Mouse (Mus musculus) cortical plate, adult 2 months (tissue): ENCODE measurements around the gene Btnl10.

Source experiments
- CTCF ChIP-seq: fragments of 200-500 bp; IDR thresholded peaks from 2 replicates; pipeline ENCODE4 v1.5.1; 2011; ENCODE audit warnings: mild to moderate bottlenecking, control low read depth, low read length; ENCODE audit not compliant: insufficient read depth; ENCODE audit errors: extremely low read depth
- POLR2A ChIP-seq: fragments of 200-500 bp; IDR thresholded peaks from 2 replicates; pipeline ENCODE4 v1.6.1; 2011; ENCODE audit warnings: mild to moderate bottlenecking, low read length, control low read depth; ENCODE audit not compliant: insufficient read depth; ENCODE audit errors: extremely low read depth

DNA sequence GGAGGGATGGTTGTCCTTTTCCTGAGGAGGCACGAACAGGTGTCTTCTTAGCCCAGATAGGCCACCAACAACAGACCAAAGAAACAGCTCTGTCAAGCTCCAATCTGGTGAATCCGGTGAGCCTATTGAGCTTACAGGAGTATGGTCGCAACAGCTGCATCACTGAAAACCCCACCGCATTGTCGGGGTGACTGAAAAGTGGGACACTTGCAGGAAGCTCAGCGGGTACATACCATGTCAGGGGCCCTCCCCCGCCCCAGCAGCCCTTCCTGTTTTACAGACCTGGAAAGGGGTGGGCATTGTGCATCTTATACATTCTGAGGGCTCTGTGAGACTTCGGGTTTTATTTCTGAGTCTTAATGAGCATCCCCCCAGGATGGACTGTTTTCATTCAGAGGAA lies 34.0 kb upstream of the Btnl10 start:
- TF ChIP-seq CTCF (no peak), POLR2A (no peak)
